Mouse (Mus musculus) mouse trophoblast stem cell (cell line): ENCODE data around the gene Ccdc158.

Source experiments
- in situ Hi-C, 2 experiments: fragments of 300-500 bp; cut with MseI, MboI; formaldehyde crosslinking; loops; 2 replicates in 1 of 2; 3 replicates in 1 of 2; pipeline ENCODE4 v1.15.1; 2025

Ccdc158 gene

DNA sequence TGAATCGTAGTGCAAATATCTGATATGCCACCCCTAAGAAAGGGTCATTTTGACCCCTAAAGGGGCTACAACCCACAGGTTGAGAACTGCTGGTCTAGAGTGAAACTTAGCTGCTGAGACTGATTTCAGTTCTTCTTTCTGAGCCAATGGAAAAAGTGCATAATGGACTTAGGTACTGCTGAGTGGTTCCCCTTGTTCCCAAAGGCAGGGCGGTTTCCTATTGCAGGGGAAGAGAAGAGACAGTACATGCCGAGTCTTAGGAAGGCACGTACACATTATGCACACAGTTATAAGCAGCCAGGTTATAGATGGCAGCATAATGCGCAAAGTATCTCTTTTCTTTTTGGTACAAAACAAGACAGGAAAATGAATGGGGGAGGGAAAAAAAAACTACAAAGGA, 13.1 kb upstream of the Ccdc158 start:
- in situ Hi-C loops = no loop called here

GRCm38 (mm10) chr5:92684715-92685460, 9.8 kb upstream of the Ccdc158 start:
- in situ Hi-C loops = loop anchor here (5.0 kb wide), 2 partner anchors 32 to 42 kb away; no protein-coding TSS in a partner anchor

DNA sequence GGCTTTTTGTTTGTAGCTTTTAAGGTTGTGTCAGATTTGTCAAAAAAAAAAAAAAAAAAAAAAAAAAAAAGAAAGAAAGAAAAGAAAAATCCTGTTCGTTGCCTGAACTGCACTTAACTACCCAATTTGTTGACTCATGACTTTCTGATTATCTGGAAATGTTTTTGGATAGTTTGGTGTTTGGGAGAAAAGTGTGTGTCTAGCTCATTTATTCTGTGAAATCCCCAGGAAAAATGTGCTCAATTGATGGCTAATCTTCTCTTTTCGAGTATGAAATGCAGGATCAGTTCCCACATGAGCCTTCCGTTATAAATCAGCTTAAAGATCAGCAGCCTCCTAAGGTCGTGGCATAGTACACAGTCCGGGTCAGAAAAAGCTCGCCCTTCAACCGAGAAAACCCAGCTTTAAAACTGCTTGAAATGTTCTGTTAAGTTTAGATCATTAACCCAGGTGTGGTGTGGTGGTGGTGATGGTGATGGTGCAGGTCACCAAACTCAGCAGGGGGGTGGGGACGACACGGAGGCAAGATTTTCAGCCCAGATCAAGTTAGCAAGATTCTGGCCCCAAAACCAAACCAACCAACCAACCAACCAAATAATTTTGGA, 8.9 kb upstream of the Ccdc158 start:
- in situ Hi-C loops = loop anchor here (5.0 kb wide), 2 partner anchors 33 to 43 kb away; no protein-coding TSS in a partner anchor

DNA sequence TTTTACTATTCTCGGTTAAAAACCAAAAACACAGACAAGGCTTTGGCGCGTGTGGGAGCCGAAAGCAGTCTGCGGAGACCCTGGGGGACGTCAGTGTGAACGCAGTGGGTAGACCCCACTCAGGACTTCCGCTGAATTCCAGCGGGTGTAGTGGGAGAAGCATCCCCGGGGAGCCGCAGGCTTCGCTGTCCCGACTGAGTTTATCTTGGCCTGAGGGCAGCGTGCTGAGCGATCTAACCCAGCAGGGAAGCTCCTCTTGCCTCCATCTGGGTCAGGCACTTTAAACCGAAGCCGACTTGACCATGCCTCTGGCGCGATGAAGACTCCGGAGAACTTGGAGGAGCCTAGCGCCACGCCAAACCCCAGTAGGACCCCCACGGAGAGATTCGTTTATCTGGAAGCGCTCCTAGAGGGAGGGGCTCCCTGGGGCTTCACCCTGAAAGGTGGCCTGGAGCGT, 8.3 kb upstream of the Ccdc158 start, which contains the start of gene Shroom3:
Shroom3 (plus strand) TSS at position 85 of the 457 bp plus-strand sequence.
- in situ Hi-C loops = loop anchor here (5.0 kb wide), 2 partner anchors 34 to 44 kb away; no protein-coding TSS in a partner anchor

GRCm38 (mm10) chr5:92682621-92683348, 7.7 kb upstream of the Ccdc158 start:
- in situ Hi-C loops = loop anchor here (5.0 kb wide), 2 partner anchors 35 to 45 kb away; no protein-coding TSS in a partner anchor

DNA sequence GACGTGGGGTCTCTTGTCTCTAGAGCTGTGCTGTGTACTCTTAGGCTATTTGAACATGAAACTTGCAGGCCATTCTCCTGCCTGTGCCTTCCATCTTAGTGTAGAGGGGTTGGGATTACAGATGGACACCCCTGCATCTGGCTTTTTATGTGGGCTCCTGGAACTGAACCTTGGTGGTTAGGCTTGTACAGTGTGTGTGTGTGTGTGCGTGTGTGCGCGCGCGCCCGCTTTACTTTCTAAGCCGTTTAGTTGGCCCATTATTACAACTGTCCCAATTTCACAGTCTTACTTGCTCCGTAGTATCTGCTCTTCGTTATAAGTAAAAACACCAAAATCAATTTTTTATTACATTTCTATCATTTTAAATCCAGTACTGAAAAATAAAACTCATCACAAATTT, 6.8 kb upstream of the Ccdc158 start:
- in situ Hi-C loops = loop anchor here (5.0 kb wide), 2 partner anchors 35 to 45 kb away; no protein-coding TSS in a partner anchor

GRCm38 (mm10) chr5:92679441-92679840, 4.4 kb upstream of the Ccdc158 start:
- in situ Hi-C loops = no loop called here

DNA sequence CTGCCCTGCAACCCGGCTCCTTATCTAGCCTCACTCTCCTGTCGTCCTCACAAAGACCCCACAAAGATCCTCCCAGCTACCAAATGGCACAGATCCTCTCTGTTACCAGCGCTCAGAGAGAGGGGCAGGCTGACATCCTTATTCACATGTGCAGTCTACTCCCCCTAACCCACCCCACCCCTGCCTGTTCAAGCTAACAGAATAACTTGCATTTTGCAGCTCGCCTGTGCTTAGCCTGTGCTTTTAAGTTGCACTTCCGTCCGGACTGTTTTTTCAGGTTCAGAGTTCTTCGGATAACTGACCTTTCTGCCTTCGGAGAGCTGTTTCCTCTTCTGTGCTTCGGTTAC, 476 bp upstream of the Ccdc158 start:
- in situ Hi-C loops = no loop called here

GRCm38 (mm10) chr5:92666860-92667259, 8.2 kb downstream of the Ccdc158 start:
- in situ Hi-C loops = no loop called here

GRCm38 (mm10) chr5:92664321-92664720, 10.8 kb downstream of the Ccdc158 start:
- in situ Hi-C loops = no loop called here

GRCm38 (mm10) chr5:92656256-92656655, 18.8 kb downstream of the Ccdc158 start:
- in situ Hi-C loops = loop anchor here (10.0 kb wide), 1 partner anchor 191 kb away; no protein-coding TSS in a partner anchor

GRCm38 (mm10) chr5:92640861-92641260, 34.2 kb downstream of the Ccdc158 start:
- in situ Hi-C loops = no loop called here

DNA sequence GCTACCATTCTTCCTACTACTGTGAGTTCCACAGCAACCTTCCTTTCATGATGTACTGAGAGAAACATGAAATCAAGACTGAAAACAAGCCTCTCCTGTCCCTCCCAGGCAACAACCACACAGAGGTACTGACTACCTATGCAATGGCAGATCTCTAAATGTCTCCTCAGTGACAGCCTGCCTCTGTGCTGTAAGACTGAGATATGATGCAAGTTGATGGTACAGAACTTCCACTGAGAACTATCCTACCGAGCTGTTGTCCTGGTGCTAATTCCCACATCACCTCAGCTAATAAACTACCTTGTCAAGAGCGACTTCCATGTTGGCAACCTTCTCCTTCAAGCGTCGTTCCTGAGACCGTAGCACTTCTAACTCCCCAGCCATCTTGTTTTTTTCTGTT, 39.2 kb downstream of the Ccdc158 start:
- in situ Hi-C loops = no loop called here

DNA sequence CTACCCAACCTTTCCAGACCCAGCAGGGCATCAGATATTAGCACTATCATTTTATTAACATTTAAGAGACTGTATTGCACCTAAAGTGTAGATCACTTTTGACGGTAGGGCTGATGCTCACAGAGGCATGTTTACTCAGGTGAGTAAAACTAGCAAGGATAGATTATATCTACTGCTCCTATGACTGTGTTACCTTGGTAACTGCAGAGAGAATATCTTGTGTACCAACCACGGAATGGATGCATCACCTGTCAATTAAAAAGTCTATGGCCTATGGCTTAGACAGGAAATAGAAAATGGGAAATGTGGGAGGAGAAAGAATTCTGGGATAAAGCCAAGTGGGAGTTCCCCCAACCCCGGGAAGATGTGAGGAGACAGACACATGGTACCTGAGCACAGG, 40.2 kb downstream of the Ccdc158 start:
- in situ Hi-C loops = no loop called here

DNA sequence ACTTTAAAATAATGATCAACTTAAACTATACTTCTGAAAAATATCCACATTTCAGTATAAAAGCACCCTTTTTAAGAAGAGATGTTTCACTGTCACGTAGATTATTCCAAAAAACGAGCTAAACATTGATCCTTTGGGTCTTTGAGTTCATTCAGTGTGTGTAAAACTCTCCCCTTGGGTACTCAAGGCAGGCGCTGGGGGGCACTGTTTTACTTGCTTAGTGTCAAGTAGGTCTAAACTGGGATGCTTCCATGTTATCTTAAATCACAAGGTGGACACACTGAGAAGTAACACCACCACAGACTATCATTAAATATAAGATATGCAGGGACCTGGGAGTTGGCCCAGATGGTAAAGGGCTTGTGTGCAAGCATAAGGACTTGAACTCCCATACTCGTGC, 41.5 kb downstream of the Ccdc158 start:
- in situ Hi-C loops = no loop called here

DNA sequence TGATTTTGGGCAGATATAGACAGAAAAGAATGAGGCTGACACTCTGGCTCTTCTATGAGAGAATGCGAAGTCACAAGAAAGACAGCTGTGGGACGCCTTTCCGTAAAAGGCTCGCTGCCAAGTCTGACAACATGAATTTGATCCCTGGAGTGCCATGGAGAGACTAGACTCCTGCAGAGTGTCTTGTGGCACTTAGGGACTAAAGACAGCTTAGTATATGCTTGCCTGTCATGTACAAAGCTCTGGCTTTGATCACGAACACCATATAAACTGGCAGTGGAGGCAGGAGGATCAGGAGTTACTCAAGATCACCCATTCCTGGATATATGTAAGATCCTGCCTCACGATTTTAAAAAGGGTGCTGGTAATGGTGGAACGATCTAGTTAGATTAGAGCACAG, 47.2 kb downstream of the Ccdc158 start:
- in situ Hi-C loops = no loop called here

GRCm38 (mm10) chr5:92621883-92622282, 53.2 kb downstream of the Ccdc158 start:
- in situ Hi-C loops = no loop called here

GRCm38 (mm10) chr5:92612756-92613155, 62.3 kb downstream of the Ccdc158 start:
- in situ Hi-C loops = no loop called here

DNA sequence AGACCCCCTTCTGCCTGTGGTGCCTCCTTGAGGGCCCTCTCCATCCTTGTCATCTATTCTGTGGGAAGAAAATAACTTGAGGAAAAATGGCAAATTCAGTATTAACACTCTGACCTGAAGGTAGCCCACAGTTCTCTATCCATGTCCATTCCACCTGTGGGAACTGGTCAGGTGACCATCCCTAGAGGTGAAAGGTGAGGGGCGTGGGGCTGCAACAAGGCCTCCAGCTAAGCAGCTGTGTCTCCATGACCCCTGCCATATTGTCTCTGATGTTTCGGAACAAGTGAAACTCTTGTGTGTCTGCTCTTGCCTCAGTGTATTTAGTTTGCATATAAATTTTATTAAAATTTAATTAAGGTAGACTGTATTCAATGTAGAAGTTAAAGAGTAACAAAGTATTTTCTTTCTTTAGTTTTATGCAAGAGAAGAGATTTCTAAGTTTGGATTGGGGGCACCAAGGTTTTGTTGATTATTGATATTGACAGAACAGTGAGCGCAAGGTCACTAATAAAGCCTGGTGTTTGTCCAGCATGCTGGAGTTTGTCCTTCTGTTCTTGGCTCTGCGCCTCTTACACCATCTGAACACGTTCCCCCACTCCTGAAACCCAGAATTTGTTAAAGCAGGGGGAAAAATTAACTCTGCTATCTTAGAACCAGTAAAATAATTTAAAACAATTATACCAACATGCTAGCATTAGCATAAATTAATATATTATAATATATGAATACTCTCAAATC, 67.4 kb downstream of the Ccdc158 start:
- in situ Hi-C loops = no loop called here

DNA sequence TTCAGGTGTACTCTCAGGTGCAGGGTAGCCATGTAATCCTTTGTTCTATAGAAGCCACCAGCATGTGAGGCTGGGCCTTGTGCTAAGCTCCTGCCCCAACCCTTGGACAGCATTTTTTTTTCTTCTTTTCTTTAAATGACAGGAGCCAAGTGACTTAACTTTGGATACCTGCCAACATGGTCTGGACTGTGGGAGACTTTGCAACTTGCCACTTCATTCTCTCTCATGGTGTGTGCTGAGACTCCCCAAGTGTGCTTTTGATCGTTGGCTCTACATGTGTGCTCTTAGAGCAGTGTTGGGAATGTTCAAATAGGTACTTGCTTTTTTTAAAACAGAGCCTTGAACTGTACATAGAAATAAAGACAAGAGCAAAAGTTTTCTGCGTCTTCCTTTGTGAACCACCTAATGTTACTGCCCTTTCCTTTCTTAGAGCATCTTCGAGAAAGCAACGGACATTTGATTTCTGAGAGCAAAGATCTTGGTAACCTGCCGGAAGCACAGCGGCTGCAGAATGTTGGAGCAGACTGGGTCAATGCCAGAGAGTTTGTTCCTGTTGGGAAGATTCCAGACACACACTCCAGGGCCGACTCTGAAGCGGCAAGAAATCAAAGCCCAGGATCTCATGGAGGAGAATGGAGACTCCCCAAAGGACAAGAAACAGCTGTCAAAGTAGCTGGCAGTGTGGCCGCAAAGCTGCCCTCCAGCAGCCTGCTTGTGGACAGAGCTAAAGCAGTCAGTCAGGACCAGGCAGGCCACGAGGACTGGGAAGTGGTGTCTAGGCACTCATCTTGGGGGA, 70.4 kb downstream of the Ccdc158 start:
- in situ Hi-C loops = no loop called here
